Mouse (Mus musculus) G1E (cell line): ENCODE data around the gene Rab21.

Experiments used
- CTCF ChIP-seq: IDR thresholded peaks from 2 replicates; pipeline ENCODE4 v1.5.1; 2012; ENCODE audit warnings: low read depth, low read length, inconsistent platforms, mixed read lengths
- GATA1 ChIP-seq: IDR thresholded peaks from 2 replicates; pipeline ENCODE4 v1.6.1; 2012; ENCODE audit warnings: borderline replicate concordance, low read length, inconsistent platforms, mixed read lengths
- GATA2 ChIP-seq: IDR thresholded peaks from 2 replicates; pipeline ENCODE4 v1.6.1; 2012; ENCODE audit warnings: low read depth, low read length, inconsistent platforms, borderline replicate concordance
- POLR2AphosphoS5 ChIP-seq: IDR thresholded peaks from 2 replicates; pipeline ENCODE4 v1.6.1; 2012; ENCODE audit warnings: low read depth, low read length, inconsistent platforms; ENCODE audit not compliant: insufficient replicate concordance
- TAL1 ChIP-seq: conservative IDR thresholded peaks from 2 replicates; pipeline ENCODE4 v1.6.1; 2012; ENCODE audit warnings: low read depth, low read length, inconsistent platforms, mixed read lengths

DNA sequence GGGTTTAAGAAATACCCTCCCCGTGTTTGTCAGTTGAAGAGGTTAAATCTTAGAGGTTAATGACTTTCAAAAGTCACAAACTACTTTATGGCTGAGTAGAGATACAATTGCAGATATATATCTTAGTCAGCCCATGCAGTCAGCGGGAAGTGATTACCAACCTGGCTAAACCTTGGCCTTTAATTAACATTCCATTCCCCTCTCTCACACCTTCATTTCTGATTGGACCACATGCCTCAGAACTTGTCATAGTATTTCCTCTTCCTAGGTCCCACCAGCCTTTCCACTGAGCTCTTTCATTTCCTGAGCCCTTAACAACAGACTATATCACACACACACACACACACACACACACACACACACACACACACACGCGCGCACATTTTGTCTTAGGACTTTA lies 59.2 kb downstream of the Rab21 start:
- TF ChIP-seq CTCF, result no peak
- TF ChIP-seq TAL1, result no peak
- TF ChIP-seq POLR2AphosphoS5, result no peak
- no peak for TF ChIP-seq GATA2
- TF ChIP-seq GATA1, result no peak
